Mouse (Mus musculus) heart, embryonic 10.5 days (tissue): ENCODE data around the gene Spic. TPM values are rescaled to one million over a fixed set of nuclear protein-coding genes. Genes with fewer than 3 reads are reported as not detected.
"Not testable (repeated sequence)": the region's sequence is repeated elsewhere in the genome, so short reads cannot be mapped to it uniquely, and the experiment has no call there.

ENCODE experiments used
- DNase-seq: peaks from one replicate; pipeline ENCODE4 v3.0.0-alpha.2; 2017; ENCODE audit warnings: low spot score
- H3K27ac ChIP-seq: fragments of 300-500 bp; sonication (generic); 2 replicates; pipeline ENCODE4 v1.5.1; 2016; ENCODE audit warnings: mild to moderate bottlenecking
- H3K27me3 ChIP-seq: fragments of 300-500 bp; sonication (generic); 2 replicates; pipeline ENCODE4 v1.6.1; 2016; ENCODE audit warnings: mild to moderate bottlenecking; ENCODE audit not compliant: poor library complexity, insufficient read depth, severe bottlenecking
- H3K36me3 ChIP-seq: fragments of 300-500 bp; sonication (generic); 2 replicates; pipeline ENCODE4 v1.6.1; 2016; ENCODE audit warnings: mild to moderate bottlenecking, moderate library complexity
- H3K4me1 ChIP-seq: fragments of 300-500 bp; sonication (generic); 2 replicates; pipeline ENCODE4 v1.6.1; 2016; ENCODE audit warnings: mild to moderate bottlenecking
- H3K4me3 ChIP-seq: fragments of 300-500 bp; sonication (generic); 2 replicates; pipeline ENCODE4 v1.5.1; 2016; ENCODE audit warnings: mild to moderate bottlenecking, moderate library complexity
- H3K9me3 ChIP-seq: fragments of 300-500 bp; sonication (generic); 2 replicates; pipeline ENCODE4 v1.6.1; 2016; ENCODE audit warnings: mild to moderate bottlenecking, moderate library complexity
- WGBS: fragments of 180-500 bp; shearing (Covaris S2); methylation state at CpG from one replicate; pipeline ENCODE4 v1.1.7; 2016; 5-methylcytosine and 5-hydroxymethylcytosine counted together
- polyA plus RNA-seq: library from polyadenylated mRNA; unstranded; fragments of >200 nt; fragmentation: Nextera tagmentation; extraction: Ambion mirVana; gene quantifications from 2 replicates; pipeline ENCODE4 v1.2.1, GENCODE M21; 2016

The Spic gene
- polyA plus RNA-seq, 1 experiment from 2014 or later: not detected

GRCm38 (mm10) chr10:88712359-88712758 is 27.5 kb upstream of the Spic start:
- Histone ChIP-seq H3K27ac (no peak overlapping the region), H3K9me3 (no peaks in the 10 kb centered on the region), H3K36me3 (no peaks in the 10 kb centered on the region), H3K4me3 (no peak overlapping the region), H3K27me3 (no peaks in the 10 kb centered on the region), H3K4me1 (no peaks in the 10 kb centered on the region)
- no peak for DNase-seq
- 72% methylated on average over 6 of the region's 6 CpGs for WGBS

- H3K4me1 ChIP-seq: no peaks in the 10 kb centered on the region
- no peaks in the 10 kb centered on the region for H3K27me3 ChIP-seq
- H3K27ac ChIP-seq: no peak overlapping the region
- no peak for DNase-seq
- H3K4me3 ChIP-seq: no peak overlapping the region
- no peaks in the 10 kb centered on the region for H3K36me3 ChIP-seq
- no peaks in the 10 kb centered on the region for H3K9me3 ChIP-seq
- WGBS: 56% methylated on average over 10 of the region's 10 CpGs
Observed at GRCm38 (mm10) chr10:88708671-88709523, 24.1 kb upstream of the Spic start.

DNA sequence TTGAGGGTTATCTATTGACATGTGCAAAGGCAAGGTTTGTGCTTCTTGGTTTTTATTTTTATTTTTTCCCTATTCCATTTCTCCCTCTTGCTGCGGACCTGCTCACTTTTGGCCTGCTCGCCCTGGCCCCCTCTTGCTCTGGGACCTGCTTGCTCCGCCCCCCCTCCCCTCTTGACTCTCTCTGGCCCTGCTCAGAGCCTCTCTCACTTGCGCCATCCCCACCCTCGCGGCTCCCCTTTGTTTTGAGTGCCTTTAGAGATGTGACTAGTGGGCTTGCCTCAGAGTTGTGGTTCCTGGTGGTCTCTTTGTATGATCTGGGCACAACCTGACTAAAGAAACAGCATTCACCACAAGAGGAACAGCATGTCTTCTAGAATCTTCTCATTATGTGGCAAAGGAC is 16.1 kb upstream of the Spic start:
- Histone ChIP-seq H3K27ac (no peak overlapping the region), H3K27me3 (no peaks in the 10 kb centered on the region), H3K9me3 (no peaks in the 10 kb centered on the region), H3K4me1 (no peaks in the 10 kb centered on the region), H3K36me3 (no peaks in the 10 kb centered on the region), H3K4me3 (no peak overlapping the region)
- DNase-seq: no peak
- 68% methylated on average over 6 of the region's 6 CpGs for WGBS

GRCm38 (mm10) chr10:88682904-88683563 is 1.8 kb downstream of the Spic start:
- 74% methylated on average over 4 of the region's 4 CpGs for WGBS
- Histone ChIP-seq H3K27me3 (no peaks in the 10 kb centered on the region), H3K9me3 (no peaks in the 10 kb centered on the region), H3K4me1 (no peaks in the 10 kb centered on the region), H3K36me3 (no peaks in the 10 kb centered on the region), H3K4me3 (no peak overlapping the region), H3K27ac (no peak overlapping the region)
- no peak for DNase-seq

DNA sequence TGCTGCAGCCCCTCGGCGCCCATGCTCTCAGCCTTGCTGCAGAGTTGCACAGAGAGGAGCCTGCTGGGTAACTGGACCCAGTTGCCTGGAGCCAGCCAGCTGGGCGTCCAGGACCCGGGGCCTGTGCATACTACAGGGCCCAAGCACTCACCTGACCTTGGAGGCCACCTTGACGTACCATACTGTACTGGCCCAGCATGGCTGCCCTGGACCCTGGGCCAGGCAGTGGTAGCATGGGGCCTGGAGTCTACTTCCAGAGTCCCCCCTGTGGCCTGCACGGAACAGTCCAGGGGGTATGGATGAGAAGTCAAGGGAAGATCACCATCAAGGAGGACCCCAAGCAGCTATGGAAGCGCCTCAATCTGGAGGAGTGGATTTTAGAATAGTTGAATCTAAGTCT is 12.0 kb downstream of the Spic start:
- Histone ChIP-seq H3K9me3 (no peaks in the 10 kb centered on the region), H3K27ac (no peak overlapping the region), H3K4me3 (no peak overlapping the region), H3K27me3 (no peaks in the 10 kb centered on the region), H3K36me3 (no peaks in the 10 kb centered on the region), H3K4me1 (no peaks in the 10 kb centered on the region)
- no peak for DNase-seq
- WGBS: 86% methylated on average over 7 of the region's 7 CpGs

DNA sequence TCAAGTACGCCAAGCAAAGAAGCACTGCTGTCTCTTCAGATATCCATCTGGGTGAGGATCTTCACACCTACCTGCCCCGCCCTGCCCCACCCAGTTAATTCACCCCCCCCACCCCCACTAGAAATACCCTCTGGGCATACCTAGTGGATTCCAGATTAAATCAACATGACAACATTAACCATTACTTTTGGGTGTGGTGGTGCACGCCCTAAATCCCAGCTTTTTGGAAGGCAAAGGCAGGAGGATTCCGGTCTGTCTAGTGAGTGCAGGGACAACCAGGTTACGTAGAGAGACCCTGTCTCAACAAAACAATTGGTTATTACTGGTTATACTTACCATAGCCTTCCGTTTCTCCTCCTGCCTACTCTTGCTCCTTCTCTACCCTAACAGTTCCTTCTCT is 12.7 kb downstream of the Spic start:
- WGBS: 79% methylated on average over 6 of the region's 6 CpGs
- no peaks in the 10 kb centered on the region for H3K27me3 ChIP-seq
- DNase-seq: no peak
- H3K36me3 ChIP-seq: no peaks in the 10 kb centered on the region
- no peak overlapping the region for H3K27ac ChIP-seq
- no peaks in the 10 kb centered on the region for H3K4me1 ChIP-seq
- H3K4me3 ChIP-seq: no peak overlapping the region
- no peaks in the 10 kb centered on the region for H3K9me3 ChIP-seq

- DNase-seq: no peak
- H3K4me1 ChIP-seq: no peaks in the 10 kb centered on the region
- 32% methylated on average over 1 of the region's 1 CpGs for WGBS
- H3K9me3 ChIP-seq: no peaks in the 10 kb centered on the region
- no peaks in the 10 kb centered on the region for H3K27me3 ChIP-seq
- H3K36me3 ChIP-seq: no peaks in the 10 kb centered on the region
- no peak overlapping the region for H3K27ac ChIP-seq
- no peak overlapping the region for H3K4me3 ChIP-seq
Observed at GRCm38 (mm10) chr10:88669719-88670118, 15.1 kb downstream of the Spic start.

DNA sequence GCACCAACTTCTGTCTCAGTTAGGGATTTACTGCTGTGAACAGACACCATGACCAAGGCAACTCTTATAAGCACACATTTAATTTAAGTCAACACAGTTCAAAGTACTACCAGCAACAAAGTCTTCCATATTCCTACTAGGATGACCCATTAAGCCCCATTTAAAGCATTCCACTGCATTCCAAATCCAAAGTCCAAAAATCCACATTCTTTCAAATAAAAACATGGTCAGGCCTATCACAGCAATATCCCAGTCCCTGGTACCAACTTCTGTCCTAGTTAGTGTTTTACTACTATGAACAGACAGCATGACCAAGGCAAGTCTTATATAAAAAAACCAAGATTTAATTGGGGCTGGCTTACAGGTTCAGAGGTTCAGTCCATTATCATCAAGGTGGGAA is 21.0 kb downstream of the Spic start:
- H3K9me3 ChIP-seq, H3K36me3 ChIP-seq, H3K4me1 ChIP-seq, DNase-seq, H3K27me3 ChIP-seq, H3K27ac ChIP-seq, H3K4me3 ChIP-seq: not testable (repeated sequence)

- Histone ChIP-seq H3K4me1 (no peaks in the 10 kb centered on the region), H3K4me3 (no peak overlapping the region), H3K9me3 (no peaks in the 10 kb centered on the region), H3K36me3 (no peaks in the 10 kb centered on the region), H3K27me3 (no peaks in the 10 kb centered on the region), H3K27ac (no peak overlapping the region)
- no peak for DNase-seq
- 87% methylated on average over 4 of the region's 4 CpGs for WGBS
Observed at GRCm38 (mm10) chr10:88658918-88659317, 25.9 kb downstream of the Spic start.

DNA sequence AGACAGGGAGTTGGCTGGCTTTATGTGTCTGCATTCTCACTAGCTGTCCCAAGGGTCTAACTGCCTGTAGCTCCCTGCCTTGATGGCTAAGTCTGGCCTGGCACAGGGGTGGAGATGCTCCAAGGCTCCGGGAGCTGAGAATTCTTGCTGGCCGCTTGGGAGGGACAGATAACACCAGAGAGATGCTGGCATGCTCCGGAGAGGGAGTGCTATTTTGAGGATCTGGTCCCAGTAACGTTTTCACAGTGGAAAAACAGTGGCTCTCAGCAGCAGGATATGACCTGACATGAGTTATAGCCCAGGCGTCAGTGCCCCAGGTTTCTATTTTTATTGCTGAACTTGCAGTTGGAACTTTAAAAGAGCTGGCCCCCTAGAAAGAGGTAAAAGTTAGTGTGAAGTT is 39.4 kb downstream of the Spic start:
- Histone ChIP-seq H3K4me1 (peaks cover 6% of the 10 kb centered on the region; the same call in 1 of the 2 replicates), H3K9me3 (no peaks in the 10 kb centered on the region), H3K36me3 (no peaks in the 10 kb centered on the region), H3K27ac (peak overlapping the region; percentile 73; the same call in 1 of the 2 replicates), H3K4me3 (no peak overlapping the region), H3K27me3 (no peaks in the 10 kb centered on the region)
- DNase-seq: peak; percentile 74
- WGBS: 23% methylated on average over 5 of the region's 5 CpGs

GRCm38 (mm10) chr10:88631330-88631953 is 53.4 kb downstream of the Spic start:
- no peak overlapping the region for H3K27ac ChIP-seq
- no peak overlapping the region for H3K4me3 ChIP-seq
- no peaks in the 10 kb centered on the region for H3K9me3 ChIP-seq
- peaks cover 22% of the 10 kb centered on the region; the same call in 1 of the 2 replicates for H3K27me3 ChIP-seq
- no peaks in the 10 kb centered on the region for H3K4me1 ChIP-seq
- no peaks in the 10 kb centered on the region for H3K36me3 ChIP-seq
- 80% methylated on average over 10 of the region's 10 CpGs for WGBS
- no peak for DNase-seq

- Histone ChIP-seq H3K4me1 (no peaks in the 10 kb centered on the region), H3K27me3 (peaks cover 22% of the 10 kb centered on the region; the same call in 1 of the 2 replicates), H3K9me3 (no peaks in the 10 kb centered on the region), H3K27ac (no peak overlapping the region), H3K36me3 (no peaks in the 10 kb centered on the region), H3K4me3 (no peak overlapping the region)
- WGBS: 84% methylated on average over 2 of the region's 2 CpGs
- peak; percentile 45 for DNase-seq
Observed at GRCm38 (mm10) chr10:88630663-88631329, 54.0 kb downstream of the Spic start.

- H3K4me1 ChIP-seq: no peaks in the 10 kb centered on the region
- WGBS: 84% methylated on average over 4 of the region's 4 CpGs
Observed at GRCm38 (mm10) chr10:88627052-88627451, 57.8 kb downstream of the Spic start.

More at GRCm38 (mm10) chr10:88627052-88627451, 57.8 kb downstream of the Spic start:
- peak; percentile 55 for DNase-seq
- Histone ChIP-seq H3K4me3 (no peak overlapping the region), H3K36me3 (no peaks in the 10 kb centered on the region), H3K27ac (no peak overlapping the region), H3K9me3 (no peaks in the 10 kb centered on the region), H3K27me3 (peaks cover 31% of the 10 kb centered on the region)
